ENCODE assay signal across 8 mouse cellular contexts in the genomic region with DNA sequence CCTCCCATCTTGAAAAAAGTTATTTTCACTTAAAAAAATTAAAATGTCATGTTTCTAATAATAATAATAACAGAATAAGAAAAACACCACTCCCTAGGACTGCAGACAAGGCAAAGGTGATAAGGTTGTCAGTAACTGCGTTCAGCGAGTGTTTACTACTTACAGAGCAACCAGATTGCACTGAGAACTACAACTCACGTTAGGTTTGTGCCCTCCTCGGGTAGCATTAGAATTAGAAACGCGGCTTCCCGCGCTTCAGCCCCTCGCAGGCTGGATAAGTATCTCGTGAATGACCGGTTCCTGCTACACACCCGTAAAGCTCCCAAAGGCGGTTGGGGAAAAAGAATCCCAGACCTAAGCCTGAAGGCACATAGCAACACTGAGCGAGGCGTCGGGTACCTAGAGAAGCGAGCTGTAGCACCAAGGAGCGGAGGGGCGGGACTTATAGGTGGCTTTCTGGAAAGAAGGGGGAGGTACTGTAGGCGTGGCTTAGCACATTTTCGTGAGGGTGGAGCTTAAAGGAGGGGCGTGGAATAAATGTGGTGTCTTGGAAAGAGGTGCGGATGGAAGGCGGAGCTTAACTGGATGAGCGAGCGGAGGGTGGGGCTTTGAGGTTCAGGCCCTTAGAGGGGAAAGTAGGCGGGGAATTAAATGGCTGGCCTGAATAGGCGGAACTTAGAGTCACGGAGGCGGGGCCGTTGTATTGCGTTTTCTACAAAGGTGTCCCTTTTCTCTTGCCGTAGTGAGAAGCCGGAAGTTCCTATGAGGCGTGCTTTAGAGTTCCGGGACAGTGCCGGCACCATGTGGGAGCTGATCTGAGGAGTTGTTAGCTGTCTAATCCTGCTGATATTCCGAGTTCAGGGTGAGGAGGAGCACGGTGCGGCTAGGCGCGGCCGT. TPM values are rescaled to one million over a fixed set of nuclear protein-coding genes. Genes with fewer than 3 reads are reported as not detected.
A peak's percentile ranks its signal among the peaks of the same experiment; 100 is the strongest.
DNase-seq lines count a peak whose midpoint lies in the region; ATAC-seq and TF ChIP-seq lines count a peak whose summit lies in the region.

A gene (plus strand): TSS at position 419 of the 897 bp plus-strand sequence.

- no peak for TF ChIP-seq CTCF in cortical plate, adult 2 months (IDR thresholded peaks at IDR 0.05; ENCODE audit: extremely low read depth, insufficient read depth, low read length)

- H3K4me3 ChIP-seq in cortical plate, adult 2 months (ENCODE audit: insufficient read depth, low read length): peak within 1 kb of the TSS; percentile 82
- H3K4me3 ChIP-seq in megakaryocyte, embryonic 14.5 days (replicated peaks): peak within 1 kb of the TSS; percentile 91

- peaks cover 5% of the 10 kb centered on the region; the same call in 1 of the 2 replicates for H3K4me1 ChIP-seq in cortical plate, adult 2 months (ENCODE audit: control insufficient read depth, insufficient read depth, low read length)
- H3K4me1 ChIP-seq in megakaryocyte, embryonic 14.5 days: peaks cover 22% of the 10 kb centered on the region

- H3K36me3 ChIP-seq in megakaryocyte, embryonic 14.5 days (replicated peaks; ENCODE audit: low read length): peaks cover 23% of the 10 kb centered on the region

- H3K27me3 ChIP-seq in megakaryocyte, embryonic 14.5 days (replicated peaks): peaks cover 5% of the 10 kb centered on the region

- DNase-seq in gastrocnemius, adult 8-10 months (ENCODE audit: low spot score in 2 of 2): peak; percentile 96
- peak; percentile 99 for DNase-seq in hindlimb bud, embryonic 11.5 days (ENCODE audit: extremely low spot score, low read depth, low spot score)
- peak; percentile 84 to 94 for DNase-seq in left cerebral cortex, adult 8-10 months (ENCODE audit: low spot score in 2 of 2)
- DNase-seq in right cerebral cortex, postnatal 10 days (ENCODE audit: low spot score in 2 of 2): peak; percentile 94 to 96
- DNase-seq in urinary bladder, postnatal 25 days (ENCODE audit: low spot score): peak; percentile 88

- no peak within 1 kb of the TSS for H3K27ac ChIP-seq in cortical plate, adult 2 months (ENCODE audit: insufficient read depth, low read length)

- TF ChIP-seq POLR2A in cortical plate, adult 2 months (IDR thresholded peaks at IDR 0.05; ENCODE audit: extremely low read depth, insufficient read depth, low read length): peak; percentile 70; the same call in 1 of the 2 replicates

- peak; percentile 91 for ATAC-seq in activated CD4-positive, CD25-positive, alpha-beta regulatory T cell, adult 4 months

- H3K9me3 ChIP-seq in megakaryocyte, embryonic 14.5 days: no peaks in the 10 kb centered on the region

RNA-seq across cellular contexts. Expression of the gene that starts here (rescaled TPM):
- polyA plus RNA-seq in activated CD4-positive, CD25-positive, alpha-beta regulatory T cell, adult 4 months (2017; shearing (Covaris generic)): 10 to 100 TPM; 32.3 to 42.5 TPM
- polyA plus RNA-seq in cortical plate, adult 2 months (2012; rRNA removed): 22.5 and 25.8 TPM in 2 replicates
- 10 to 100 TPM in 3 of 4 experiments, 1 to 10 TPM in 1; 9.7 to 16.3 (median 13.4) TPM for total RNA-seq in gastrocnemius, adult 8-10 months (2022)
- total RNA-seq in left cerebral cortex, adult 8-10 months (2022): 10 to 100 TPM; 24.9 to 32.0 (median 25.4) TPM
- polyA plus RNA-seq in megakaryocyte, embryonic 14.5 days (2012; ENCODE audit: insufficient read depth, low replicate concordance): 5.8 and 8.5 TPM in 2 replicates
